Mouse (Mus musculus) right cerebral cortex, postnatal 25 days (tissue): ENCODE data around the gene Gm3404.
A peak's percentile ranks its signal among the peaks of the same experiment; 100 is the strongest.
"Not testable (repeated sequence)": the region's sequence is repeated elsewhere in the genome, so short reads cannot be mapped to it uniquely, and the experiment has no call there.

Experiments used
- DNase-seq: peaks from one replicate; pipeline ENCODE4 v3.0.0; 2022

Gene Gm3404

GRCm38 (mm10) chr5:146525501-146525900 is at the start of gene Gm3404:
Gene Gm3404, plus strand, starts transcription at chr5:146525801.
- not testable (repeated sequence) for DNase-seq

- DNase-seq = peak; percentile 43
These were observed 46.0 kb upstream of the Gm3404 start for GRCm38 (mm10) chr5:146479564-146479963.

DNA sequence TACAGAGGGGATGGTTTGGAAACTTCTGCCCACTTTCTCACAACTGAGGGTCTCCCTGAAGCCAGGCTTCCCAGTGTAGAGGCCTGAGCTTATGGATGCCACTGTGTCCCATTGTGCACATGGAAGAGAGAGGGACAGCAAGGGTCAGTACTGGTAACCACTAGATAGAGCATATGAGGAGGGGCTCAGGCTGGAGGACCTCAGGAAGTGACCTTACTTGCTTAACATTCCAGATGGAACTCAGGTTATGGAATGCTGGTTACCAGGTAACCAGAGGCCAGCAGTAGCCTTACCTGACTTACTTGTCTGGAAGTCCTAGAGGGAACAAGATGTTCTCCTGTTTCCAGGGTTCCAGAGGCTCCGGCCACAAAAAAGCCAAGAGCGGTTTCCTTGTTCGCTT is 43.9 kb upstream of the Gm3404 start, which contains the start of gene Gm6408:
TSS of gene Gm6408 (plus strand) at position 301 of the 400 bp plus-strand sequence.
- not testable (repeated sequence) for DNase-seq

DNA sequence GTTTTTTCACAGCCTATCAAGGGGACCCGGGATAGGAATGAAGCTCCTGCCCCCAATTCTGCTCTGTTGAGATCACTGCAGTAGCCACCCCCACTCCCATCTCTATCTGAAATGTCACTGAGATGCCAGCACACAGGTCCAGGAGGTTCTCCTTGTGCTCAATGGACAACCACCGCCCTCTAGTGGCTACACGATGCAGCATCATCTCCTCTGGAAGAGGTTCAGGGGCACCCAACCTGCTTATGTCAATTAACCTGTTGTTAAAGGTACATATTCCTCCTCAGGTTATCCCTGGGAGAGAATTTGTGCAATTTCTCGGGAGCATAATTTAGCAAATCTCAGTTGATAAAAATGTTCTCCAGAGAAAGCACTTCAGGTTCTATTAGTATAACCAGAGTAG is 36.6 kb upstream of the Gm3404 start:
- DNase-seq = not testable (repeated sequence)

DNA sequence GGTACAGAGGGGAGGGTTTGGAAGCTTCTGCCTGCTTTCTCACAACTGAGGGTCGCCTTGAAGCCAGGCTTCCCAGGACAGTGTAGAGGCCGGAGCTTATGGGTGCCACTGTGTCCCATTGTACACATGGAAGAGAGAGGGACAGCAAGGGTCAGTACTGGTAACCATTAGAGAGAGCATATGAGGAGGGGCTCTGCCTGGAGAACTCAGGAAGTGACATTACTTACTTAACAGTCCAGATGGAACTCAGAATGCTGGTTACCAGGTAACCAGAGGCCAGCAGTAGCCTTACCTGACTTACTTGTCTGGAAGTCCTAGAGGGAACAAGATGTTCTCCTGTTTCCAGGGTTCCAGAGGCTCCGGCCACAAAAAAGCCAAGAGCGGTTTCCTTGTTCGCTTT is 34.5 kb upstream of the Gm3404 start, which contains the start of gene Gm6370:
TSS of gene Gm6370 (plus strand) at position 301 of the 400 bp plus-strand sequence.
- DNase-seq = not testable (repeated sequence)

DNA sequence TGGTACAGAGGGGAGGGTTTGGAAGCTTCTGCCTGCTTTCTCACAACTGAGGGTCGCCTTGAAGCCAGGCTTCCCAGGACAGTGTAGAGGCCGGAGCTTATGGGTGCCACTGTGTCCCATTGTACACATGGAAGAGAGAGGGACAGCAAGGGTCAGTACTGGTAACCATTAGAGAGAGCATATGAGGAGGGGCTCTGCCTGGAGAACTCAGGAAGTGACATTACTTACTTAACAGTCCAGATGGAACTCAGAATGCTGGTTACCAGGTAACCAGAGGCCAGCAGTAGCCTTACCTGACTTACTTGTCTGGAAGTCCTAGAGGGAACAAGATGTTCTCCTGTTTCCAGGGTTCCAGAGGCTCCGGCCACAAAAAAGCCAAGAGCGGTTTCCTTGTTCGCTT is 23.5 kb upstream of the Gm3404 start, which contains the start of gene 4930449I24Rik:
TSS of gene 4930449I24Rik (plus strand) at position 301 of the 400 bp plus-strand sequence.
- DNase-seq = not testable (repeated sequence)

DNA sequence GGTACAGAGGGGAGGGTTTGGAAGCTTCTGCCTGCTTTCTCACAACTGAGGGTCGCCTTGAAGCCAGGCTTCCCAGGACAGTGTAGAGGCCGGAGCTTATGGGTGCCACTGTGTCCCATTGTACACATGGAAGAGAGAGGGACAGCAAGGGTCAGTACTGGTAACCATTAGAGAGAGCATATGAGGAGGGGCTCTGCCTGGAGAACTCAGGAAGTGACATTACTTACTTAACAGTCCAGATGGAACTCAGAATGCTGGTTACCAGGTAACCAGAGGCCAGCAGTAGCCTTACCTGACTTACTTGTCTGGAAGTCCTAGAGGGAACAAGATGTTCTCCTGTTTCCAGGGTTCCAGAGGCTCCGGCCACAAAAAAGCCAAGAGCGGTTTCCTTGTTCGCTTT is 11.8 kb upstream of the Gm3404 start, which contains the start of gene Gm3402:
TSS of gene Gm3402 (plus strand) at position 301 of the 400 bp plus-strand sequence.
- DNase-seq = not testable (repeated sequence)

GRCm38 (mm10) chr5:146537347-146537746 is 11.7 kb downstream of the Gm3404 start, which contains the start of gene Gm3409:
Gene Gm3409, plus strand, starts transcription at chr5:146537647.
- DNase-seq = not testable (repeated sequence)

GRCm38 (mm10) chr5:146555836-146556235 is 30.2 kb downstream of the Gm3404 start, which contains the start of gene Gm3415:
Gene Gm3415, plus strand, starts transcription at chr5:146556136.
- DNase-seq = not testable (repeated sequence)

DNA sequence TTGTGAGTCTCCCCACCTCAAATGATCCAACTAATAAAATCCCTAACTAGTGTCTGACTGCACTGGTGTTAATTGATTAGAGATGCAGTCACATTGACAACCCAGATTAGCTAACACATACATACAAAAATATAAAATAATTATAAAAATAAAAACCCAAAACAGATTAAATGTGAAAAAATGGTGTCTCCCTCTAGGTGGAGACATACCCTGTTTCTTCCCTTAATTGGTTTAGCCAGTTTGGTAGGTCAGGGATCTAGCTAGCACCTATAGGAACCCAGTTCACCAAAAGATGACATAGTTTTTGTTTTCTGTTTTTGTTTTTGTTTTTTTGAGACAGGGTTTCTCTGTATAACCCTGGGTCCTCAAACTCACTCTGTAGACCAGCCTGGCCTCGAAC is 38.7 kb downstream of the Gm3404 start:
- DNase-seq = no peak

- DNase-seq = no peak
These were observed 41.5 kb downstream of the Gm3404 start for GRCm38 (mm10) chr5:146567054-146567453.

- not testable (repeated sequence) for DNase-seq
These were observed 44.6 kb downstream of the Gm3404 start for GRCm38 (mm10) chr5:146570179-146570578.

GRCm38 (mm10) chr5:146571830-146572734 is 46.5 kb downstream of the Gm3404 start:
- DNase-seq = peak; percentile 62

- DNase-seq = not testable (repeated sequence)
These were observed 47.1 kb downstream of the Gm3404 start for GRCm38 (mm10) chr5:146572735-146573042.

- DNase-seq = no peak
These were observed 51.1 kb downstream of the Gm3404 start for GRCm38 (mm10) chr5:146576668-146577067.
